Mouse (Mus musculus) cerebellum, adult 11 months (tissue): ENCODE results near the gene Slc38a10.

Source experiments
- DNase-seq: peaks from one replicate; pipeline ENCODE4 v3.0.0; 2022

Gene Slc38a10

GRCm38 (mm10) chr11:120175948-120176347 lies 24.8 kb upstream of the Slc38a10 start:
- DNase-seq, result no peak

DNA sequence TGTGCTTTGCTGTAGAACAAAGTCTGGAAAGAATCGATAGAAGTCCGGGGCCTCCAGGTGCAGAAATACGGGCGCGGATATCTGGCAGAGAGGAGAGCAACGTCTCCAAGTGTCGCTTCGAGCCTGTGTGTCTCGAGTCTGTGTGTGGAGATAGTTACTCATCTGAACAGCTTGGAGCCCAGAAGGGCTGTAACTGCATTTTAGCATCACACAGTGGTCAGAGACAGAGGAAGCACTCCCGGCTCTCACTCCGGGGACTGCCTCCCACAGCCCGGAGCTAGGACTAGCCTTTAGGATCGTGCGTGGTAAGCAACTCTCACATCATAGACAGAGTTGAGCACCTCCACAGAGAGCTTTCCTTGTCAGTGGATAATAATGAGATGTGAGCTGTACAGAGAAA lies 22.1 kb upstream of the Slc38a10 start:
- DNase-seq, result no peak

DNA sequence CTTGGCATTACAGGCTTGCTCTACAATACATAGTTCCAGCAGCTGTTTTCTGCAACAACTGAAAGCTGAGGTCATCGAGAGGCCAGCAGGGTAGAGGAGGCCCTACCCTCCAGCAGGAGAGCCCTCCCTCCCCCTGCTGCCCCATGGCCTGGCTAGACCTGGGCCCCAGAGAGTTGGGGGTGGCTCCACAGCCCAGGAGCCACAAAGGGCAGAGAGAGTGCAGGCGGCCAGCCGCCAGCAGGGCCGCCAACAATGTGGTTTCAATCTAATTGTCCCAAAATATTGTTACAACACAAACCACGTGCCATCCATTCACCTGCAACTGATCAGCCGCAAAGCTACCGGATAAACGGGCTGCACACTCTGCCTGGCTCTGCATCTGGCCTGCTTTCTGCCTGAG lies 20.0 kb upstream of the Slc38a10 start:
- no peak for DNase-seq

GRCm38 (mm10) chr11:120169208-120169992 lies 18.3 kb upstream of the Slc38a10 start:
- DNase-seq, result peak; percentile 73

DNA sequence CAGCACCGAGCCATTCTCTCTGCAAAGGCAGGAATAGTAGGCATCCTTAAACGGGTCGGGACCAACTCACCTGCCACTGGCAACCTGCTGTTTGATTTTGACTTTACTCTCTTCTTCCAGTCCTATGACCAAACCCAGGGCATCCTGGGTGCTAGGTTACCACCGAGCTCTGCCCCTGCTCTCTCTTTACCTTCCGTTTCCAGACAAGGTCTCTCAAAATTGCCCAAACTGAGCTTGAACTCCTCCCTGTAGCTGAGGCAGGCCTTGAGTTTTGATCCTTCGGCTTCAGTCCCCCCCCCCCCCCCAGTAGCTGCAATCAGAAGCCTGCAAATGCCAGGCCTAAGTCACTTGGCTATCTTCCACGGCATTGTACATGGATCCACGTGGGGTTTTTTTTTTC lies 17.4 kb upstream of the Slc38a10 start:
- DNase-seq, result no peak

DNA sequence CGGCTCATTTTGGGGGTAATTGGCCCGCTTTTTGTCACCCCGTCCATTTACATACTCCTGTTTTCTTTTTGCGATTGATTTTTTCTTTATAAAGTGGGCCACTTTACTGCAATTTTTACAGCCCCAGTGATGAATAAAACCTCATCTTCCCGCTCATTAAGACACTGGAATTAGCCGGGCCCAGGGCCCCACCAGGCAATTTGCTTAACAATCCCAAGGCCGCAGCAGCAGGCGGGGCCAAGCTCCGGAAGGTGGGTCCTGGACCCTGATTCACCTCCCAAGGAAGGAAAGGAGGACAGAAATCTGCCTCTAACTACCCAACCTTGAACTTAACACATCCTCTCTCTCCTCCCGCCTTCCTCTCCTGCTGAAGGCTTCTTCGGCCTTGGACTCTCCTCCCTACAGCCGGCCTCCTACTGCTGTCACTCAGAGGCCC lies 16.8 kb upstream of the Slc38a10 start:
- DNase-seq, result no peak

- no peak for DNase-seq
Observed at GRCm38 (mm10) chr11:120167059-120167458, 15.9 kb upstream of the Slc38a10 start.

DNA sequence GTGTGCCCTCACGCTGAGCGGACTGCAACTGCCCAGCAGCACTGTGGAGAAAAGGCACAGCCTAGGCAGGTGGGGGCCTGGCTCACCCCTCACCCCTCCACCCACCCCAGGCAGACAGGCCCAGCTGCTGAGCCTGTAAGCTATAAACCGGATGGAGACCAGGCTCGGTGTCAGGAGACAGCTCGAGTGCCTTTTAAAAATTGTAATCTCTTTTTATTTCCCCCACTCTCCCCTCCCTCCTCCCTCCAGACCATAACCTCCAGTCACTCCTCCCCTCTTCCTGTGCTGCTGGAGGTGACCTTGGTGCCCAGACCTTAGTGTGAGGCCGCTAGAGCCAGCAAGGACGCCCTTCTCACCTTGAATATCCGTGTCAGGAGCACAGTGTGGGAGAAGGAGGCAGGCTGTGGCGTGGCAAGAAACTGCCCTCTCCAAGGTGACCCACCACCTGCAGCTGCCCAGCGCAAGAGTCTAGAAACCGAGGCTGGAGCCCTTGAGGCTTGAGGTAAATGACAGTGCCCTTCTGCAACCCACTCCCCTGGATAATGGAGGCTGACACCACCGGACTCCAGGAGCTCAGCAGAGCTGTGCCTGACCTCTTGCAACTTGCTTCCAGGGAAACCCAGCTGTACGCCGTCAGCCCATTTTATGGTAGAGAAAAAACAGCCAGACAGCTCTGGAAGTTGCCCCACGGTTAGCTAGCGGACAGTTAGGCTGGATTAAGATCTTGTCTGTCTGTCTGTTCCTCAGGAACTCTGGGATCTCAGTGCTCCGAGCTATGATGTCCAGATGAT lies 13.5 kb upstream of the Slc38a10 start:
- DNase-seq, result no peak

- no peak for DNase-seq
Observed at GRCm38 (mm10) chr11:120164028-120164427, 12.9 kb upstream of the Slc38a10 start.

- no peak for DNase-seq
Observed at GRCm38 (mm10) chr11:120163207-120163606, 12.1 kb upstream of the Slc38a10 start.

DNA sequence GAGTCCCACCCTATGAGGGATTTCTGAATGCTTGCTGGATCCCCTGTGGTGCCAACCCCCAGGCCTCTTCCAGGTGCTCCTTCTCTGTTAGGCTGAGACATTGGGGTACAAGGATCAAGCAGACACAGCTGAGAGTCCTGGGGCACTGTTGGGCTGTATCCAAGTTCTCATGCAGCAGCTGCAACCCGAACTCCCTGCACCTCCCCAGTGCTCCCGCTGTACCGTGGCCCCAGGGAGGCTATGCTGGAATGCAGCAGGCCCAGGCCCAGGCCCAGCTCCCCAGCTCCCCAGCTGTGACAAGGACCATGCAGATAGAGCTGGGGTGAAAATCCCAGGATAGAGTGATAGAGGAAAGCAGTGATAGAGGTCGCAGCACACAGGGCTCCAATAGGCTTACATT lies 10.1 kb upstream of the Slc38a10 start:
- DNase-seq, result no peak

- DNase-seq, result no peak
Observed at GRCm38 (mm10) chr11:120160478-120160877, 9.3 kb upstream of the Slc38a10 start.

DNA sequence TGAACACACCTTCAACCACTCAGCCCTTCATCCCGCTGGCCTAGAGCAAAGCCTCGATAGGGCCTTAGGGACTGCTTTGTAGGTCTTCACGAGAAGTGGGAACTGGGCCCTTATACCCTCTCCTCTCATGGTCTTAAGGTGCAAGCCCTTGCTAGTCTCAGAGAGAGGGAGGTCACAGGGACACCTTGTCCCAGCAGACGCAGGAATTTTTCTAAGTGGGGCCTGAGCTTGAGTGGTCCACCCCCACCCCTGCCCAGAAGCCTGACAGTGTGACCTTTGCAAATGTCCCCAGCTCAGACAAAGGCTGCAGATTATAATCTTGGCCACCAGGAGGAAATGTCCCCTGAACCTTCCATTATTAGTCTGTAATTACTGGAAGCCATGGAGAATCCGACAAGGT lies 8.5 kb upstream of the Slc38a10 start:
- no peak for DNase-seq

GRCm38 (mm10) chr11:120158828-120159227 lies 7.7 kb upstream of the Slc38a10 start:
- no peak for DNase-seq

- DNase-seq, result no peak
Observed at GRCm38 (mm10) chr11:120150440-120151112, 570 bp downstream of the Slc38a10 start.

- no peak for DNase-seq
Observed at GRCm38 (mm10) chr11:120149510-120150200, 1.5 kb downstream of the Slc38a10 start.

DNA sequence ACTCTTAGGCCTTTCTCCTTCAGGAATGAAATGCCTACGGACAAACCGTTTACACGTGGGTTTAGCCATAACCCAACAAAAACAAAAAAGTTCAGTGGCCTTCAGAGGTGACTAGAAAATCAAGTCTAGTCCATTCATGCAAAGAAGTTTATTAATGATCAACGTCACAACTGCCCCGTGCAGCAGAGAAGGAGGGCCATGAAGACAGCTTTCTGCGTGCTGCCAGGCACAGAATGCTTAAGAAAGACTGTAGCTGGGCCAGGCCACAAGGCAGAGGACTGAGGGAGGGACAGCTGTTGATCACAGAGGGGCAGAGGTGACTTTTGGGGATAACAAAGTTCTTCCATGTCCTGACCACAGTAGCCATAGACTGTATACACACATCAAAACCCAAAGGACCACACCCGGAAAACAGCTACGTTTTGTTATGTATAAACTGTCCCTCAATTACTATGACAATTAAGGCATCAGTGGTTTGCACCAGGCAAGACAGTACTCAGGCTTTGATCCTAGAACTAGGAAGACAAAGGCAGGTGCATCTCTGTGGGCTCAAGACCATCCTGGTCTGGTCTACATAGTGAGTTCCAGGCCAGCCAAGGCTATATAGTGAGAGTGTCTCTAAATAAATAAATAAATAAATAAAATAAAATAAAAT lies 2.8 kb downstream of the Slc38a10 start:
- DNase-seq, result no peak

DNA sequence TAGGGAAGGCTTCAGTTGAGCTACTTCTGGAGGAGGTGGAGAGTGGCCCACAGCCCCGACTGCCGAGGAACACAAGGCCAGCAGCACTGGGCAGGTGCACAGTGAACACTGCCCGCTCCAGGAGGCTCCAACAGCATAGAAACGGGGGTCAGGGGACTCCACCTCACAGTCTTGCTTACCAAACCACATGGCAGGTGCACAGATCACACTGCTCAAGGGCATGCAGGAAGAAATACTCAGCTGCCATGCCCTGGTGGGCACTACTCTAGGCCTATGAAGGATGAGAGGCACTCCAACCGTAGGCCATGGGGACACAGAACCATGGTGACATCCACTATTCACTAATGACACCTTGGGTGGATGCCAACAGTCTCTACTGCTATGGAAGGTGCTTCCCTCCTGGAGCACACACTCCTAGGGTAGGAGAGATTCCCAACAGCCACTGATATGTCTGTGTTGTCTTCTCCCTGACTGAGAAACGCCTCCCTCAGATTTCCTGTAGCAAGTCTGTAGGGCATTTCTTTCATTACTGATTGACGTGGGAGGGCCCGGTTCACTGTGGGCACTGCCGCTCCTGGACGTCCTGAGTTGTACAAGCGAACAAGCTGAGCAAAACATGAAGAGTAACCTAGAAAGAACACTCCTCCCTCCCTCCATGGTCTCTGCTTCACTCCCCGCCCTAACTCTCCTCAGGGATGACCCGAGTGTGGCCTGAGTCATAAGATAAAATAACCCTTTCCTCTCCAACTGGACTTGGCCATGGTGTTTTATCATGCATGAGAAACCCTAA lies 7.2 kb downstream of the Slc38a10 start:
- DNase-seq, result no peak

GRCm38 (mm10) chr11:120142601-120143051 lies 8.5 kb downstream of the Slc38a10 start:
- no peak for DNase-seq

- DNase-seq, result no peak
Observed at GRCm38 (mm10) chr11:120140255-120140654, 10.9 kb downstream of the Slc38a10 start.

DNA sequence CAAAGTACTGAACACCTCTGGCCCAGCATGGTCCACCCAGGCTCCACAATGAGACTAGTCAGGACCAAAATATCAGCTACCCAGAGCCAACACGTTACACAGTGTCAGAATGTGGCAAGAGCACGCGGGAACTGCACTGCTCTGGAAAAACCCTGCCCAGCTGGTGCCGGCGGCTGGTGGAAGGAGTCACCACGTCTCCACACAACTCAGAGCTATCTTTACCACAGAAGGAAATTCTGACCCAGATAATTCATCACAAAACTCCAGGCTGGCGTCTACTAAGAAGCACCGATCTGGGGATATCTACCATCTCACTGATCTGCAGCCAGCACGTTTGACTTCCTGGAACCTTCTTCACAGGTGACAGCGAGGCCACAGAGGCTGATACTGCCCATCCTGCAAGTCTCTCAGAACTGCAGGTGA lies 11.8 kb downstream of the Slc38a10 start:
- DNase-seq, result no peak

- no peak for DNase-seq
Observed at GRCm38 (mm10) chr11:120137625-120138004, 13.5 kb downstream of the Slc38a10 start.
